Mouse (Mus musculus) C2C12 (cell line): ENCODE data around the gene Tial1. TPM values are rescaled to one million over a fixed set of nuclear protein-coding genes. Genes with fewer than 3 reads are reported as not detected.

ENCODE experiments used
- H3K27me3 ChIP-seq: one replicate; pipeline ENCODE4 v1.6.1; 2011; ENCODE audit not compliant: control insufficient read depth, insufficient read depth, insufficient read length
- H3K36me3 ChIP-seq: one replicate; pipeline ENCODE4 v1.6.1; 2011; ENCODE audit not compliant: control insufficient read depth, insufficient read depth
- H3K4me3 ChIP-seq: one replicate; pipeline ENCODE4 v1.5.1; 2011; ENCODE audit warnings: mild to moderate bottlenecking, control low read depth; ENCODE audit not compliant: poor library complexity, insufficient read depth, severe bottlenecking
- H3K79me2 ChIP-seq: one replicate; pipeline ENCODE4 v1.6.1; 2011; ENCODE audit not compliant: control insufficient read depth, insufficient read depth
- H3K79me3 ChIP-seq: one replicate; pipeline ENCODE4 v1.6.1; 2011; ENCODE audit warnings: low read depth, control low read depth
- H3ac ChIP-seq: one replicate; pipeline ENCODE3; 2011; ENCODE audit warnings: low read depth; ENCODE audit not compliant: control insufficient read depth, insufficient read length
- CEBPB ChIP-seq: IDR thresholded peaks from one replicate; pipeline ENCODE4 v1.6.1; 2011; ENCODE audit warnings: low read depth, mild to moderate bottlenecking, control low read depth, moderate library complexity
- CTCF ChIP-seq: IDR thresholded peaks from one replicate; pipeline ENCODE4 v1.5.1; 2011; ENCODE audit not compliant: control insufficient read depth, insufficient read depth, insufficient read length
- FOSL1 ChIP-seq: IDR thresholded peaks from one replicate; pipeline ENCODE4 v1.8.0; 2011; ENCODE audit warnings: mild to moderate bottlenecking, low read length; ENCODE audit not compliant: poor library complexity, insufficient read depth, severe bottlenecking
- MAX ChIP-seq: IDR thresholded peaks from one replicate; pipeline ENCODE4 v1.6.1; 2011; ENCODE audit warnings: mild to moderate bottlenecking, control low read depth
- MYOD1 ChIP-seq: IDR thresholded peaks from one replicate; pipeline ENCODE4 v1.6.1; 2011; ENCODE audit warnings: low read depth; ENCODE audit not compliant: control insufficient read depth, insufficient read length
- MYOG ChIP-seq: IDR thresholded peaks from one replicate; pipeline ENCODE4 v1.6.1; 2011; ENCODE audit not compliant: control insufficient read depth, insufficient read length; ENCODE audit errors: extremely low read depth
- USF1 ChIP-seq: IDR thresholded peaks from one replicate; pipeline ENCODE4 v1.6.1; 2011; ENCODE audit warnings: low read depth, mild to moderate bottlenecking, control low read depth, moderate library complexity
- microRNA-seq: library from miRNA; unstranded; fragments of <30 nt; microRNA quantifications from one replicate; pipeline ENCODE4, GENCODE M21; 2019; ENCODE audit warnings: borderline microRNAs expressed
- polyA plus RNA-seq: library from polyadenylated mRNA; unstranded; fragments of >200 nt; fragmentation: generic; extraction: Trizol; gene quantifications from one replicate; pipeline ENCODE4 v1.2.1, GENCODE M21; 2012; ENCODE audit warnings: missing spikeins

The Tial1 gene
- polyA plus RNA-seq, 1 experiment = 46.4 TPM

- H3ac ChIP-seq = no peak overlapping the region
- H3K79me2 ChIP-seq = no peaks in the 10 kb centered on the region
- H3K4me3 ChIP-seq = no peak overlapping the region
- TF ChIP-seq MYOG (no peak), USF1 (no peak), FOSL1 (no peak), MAX (no peak), CTCF (no peak), MYOD1 (no peak), CEBPB (no peak)
- H3K27me3 ChIP-seq = no peaks in the 10 kb centered on the region
- H3K79me3 ChIP-seq = no peaks in the 10 kb centered on the region
- no peaks in the 10 kb centered on the region for H3K36me3 ChIP-seq
Observed at GRCm38 (mm10) chr7:128392071-128392971, 69.2 kb downstream of the Tial1 start.

- H3K4me3 ChIP-seq = no peak overlapping the region
Observed at GRCm38 (mm10) chr7:128391267-128392057, 70.1 kb downstream of the Tial1 start.

More at GRCm38 (mm10) chr7:128391267-128392057, 70.1 kb downstream of the Tial1 start:
- Histone ChIP-seq H3K27me3 (no peaks in the 10 kb centered on the region), H3ac (no peak overlapping the region), H3K79me3 (no peaks in the 10 kb centered on the region), H3K79me2 (no peaks in the 10 kb centered on the region), H3K36me3 (no peaks in the 10 kb centered on the region)
- TF ChIP-seq MAX (no peak), CEBPB (no peak), MYOG (no peak), FOSL1 (no peak), USF1 (no peak), MYOD1 (no peak), CTCF (no peak)

Small RNA genes lying within 50 kb of the gene (microRNA-seq; reads per million reads assigned to microRNA genes)
- not detected for gene Gm24365

Other genes starting within 250 kb of the Tial1 start
- 16.7 TPM for gene Armc5, start 224.4 kb downstream of the Tial1 start, polyA plus RNA-seq
- gene 9130023H24Rik, start 223.7 kb downstream of the Tial1 start, polyA plus RNA-seq = 2.1 TPM
- gene Tgfb1i1, start 214.9 kb downstream of the Tial1 start, polyA plus RNA-seq = 110 TPM
- not detected for gene Slc5a2, start 196.1 kb downstream of the Tial1 start, polyA plus RNA-seq
- gene BC017158, start 163.5 kb downstream of the Tial1 start, polyA plus RNA-seq = 13.3 TPM
- 12.9 TPM for gene Rgs10, start 43.0 kb downstream of the Tial1 start, polyA plus RNA-seq
- gene Bag3, start 61.9 kb upstream of the Tial1 start, polyA plus RNA-seq = 78.2 TPM
- gene Inpp5f, start 149.6 kb upstream of the Tial1 start, polyA plus RNA-seq = 6.1 TPM